Mouse (Mus musculus) left cerebral cortex, postnatal 4 days (tissue): ENCODE measurements at regions not wholly inside any gene's neighbourhood (a gene's known extent, or its start where the extent isn't known, plus 50 kb on each side); places are given as distances from the start of the nearest gene placed in this dataset.

Source experiments
- DNase-seq: peaks from one replicate; pipeline ENCODE4 v3.0.0-alpha.2; 2022
- intact Hi-C: fragments of 180-260 bp; cut with DNase I; formaldehyde crosslinking; loops from one replicate; pipeline ENCODE4 v1.15.1; 2025

DNA sequence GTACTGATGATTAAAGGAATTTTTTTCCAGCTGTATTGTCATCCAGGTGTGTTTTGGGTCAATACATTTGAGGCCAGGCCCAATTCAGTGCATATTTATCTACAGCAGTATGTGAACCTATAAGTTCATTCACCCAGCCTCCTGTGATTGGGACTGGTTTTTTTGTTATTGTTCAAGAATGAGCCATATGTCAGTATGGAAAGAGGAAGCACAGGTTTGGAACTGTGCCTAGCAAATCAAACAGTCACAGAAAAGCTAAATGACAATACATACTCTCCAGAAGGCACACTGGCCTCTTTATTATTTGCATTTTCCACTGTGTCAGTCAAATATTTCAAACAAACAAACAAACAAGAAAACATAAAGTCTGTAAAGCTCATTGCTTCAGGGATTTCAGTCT is 134.7 kb downstream of the Rnd3 start:
- DNase-seq = no peak
- intact Hi-C loops = no loop called here

DNA sequence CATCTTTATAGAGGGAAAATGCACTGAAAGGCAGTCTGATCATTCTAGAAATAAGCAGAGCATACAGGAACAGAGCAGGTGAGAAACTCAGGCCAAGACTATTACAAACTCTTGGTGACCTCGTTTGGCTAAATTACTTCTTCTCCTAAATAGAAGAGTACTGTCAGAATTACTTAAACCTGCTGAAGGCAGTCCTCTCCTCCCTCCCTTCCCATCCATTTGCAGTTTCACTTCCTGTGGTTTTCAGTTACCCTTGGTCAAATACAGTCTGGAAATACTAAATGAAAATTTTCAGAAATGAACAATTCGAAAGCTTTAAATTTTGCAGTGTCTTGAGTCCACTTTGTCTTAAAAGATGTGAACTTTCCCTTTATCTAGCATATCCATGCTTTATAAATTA is 135.8 kb downstream of the Rnd3 start:
- no peak for DNase-seq
- intact Hi-C loops = no loop called here

DNA sequence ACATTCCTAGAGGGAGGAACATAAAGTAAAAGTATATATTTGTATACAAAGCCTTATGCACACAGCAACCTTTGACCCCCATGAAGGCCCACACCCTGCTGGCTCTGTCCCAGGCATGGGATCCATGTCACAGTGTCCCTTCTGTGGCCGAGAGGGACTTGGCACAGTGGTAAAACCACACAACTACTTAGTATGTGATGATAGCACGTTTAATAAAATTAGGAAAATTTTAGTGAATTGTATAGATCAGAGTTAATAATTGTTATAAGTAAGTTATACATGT is 140.7 kb downstream of the Rnd3 start:
- DNase-seq = no peak
- intact Hi-C loops = loop anchor here (10.0 kb wide), 1 partner anchor 137 kb away; the partner anchor contains the start of gene Rnd3

DNA sequence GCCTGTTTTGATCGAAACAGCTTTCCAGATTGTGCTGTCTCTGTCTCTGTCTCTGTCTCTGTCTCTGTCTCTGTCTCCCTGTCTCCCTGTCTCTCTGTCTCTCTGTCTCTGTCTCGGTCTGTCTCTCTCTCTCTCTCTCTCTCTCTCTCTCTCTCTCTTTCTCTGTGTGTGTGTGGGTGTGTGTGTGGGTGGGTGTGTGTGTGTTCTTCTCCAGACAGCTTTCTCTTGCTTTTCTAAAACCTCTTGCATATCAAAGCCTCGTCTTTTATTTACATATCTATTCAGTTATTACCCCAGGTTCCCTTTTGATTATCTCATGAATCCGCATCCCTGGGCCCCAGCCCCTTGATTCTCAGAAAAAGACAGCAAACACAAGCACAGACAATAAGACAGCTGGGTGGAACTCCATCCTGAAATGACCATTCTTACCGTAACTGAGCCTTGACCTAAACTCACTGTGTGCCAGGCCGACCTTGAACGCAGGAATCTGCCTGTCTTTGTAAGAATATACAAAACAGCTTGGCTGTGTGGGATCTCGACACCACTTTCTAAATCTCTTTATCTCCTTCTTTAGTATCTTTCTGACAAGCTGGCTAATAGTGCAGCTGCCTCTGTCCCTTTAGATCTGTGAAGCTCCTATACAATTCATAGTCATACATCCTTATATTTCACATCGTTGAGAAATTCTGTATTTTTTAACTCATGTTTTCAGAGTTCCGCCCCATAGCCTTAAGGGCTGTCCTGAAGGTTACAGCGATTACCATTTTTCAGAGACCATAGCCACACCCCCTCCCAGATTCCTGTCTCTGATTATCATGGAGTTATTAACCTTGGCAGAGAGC is 141.3 kb downstream of the Rnd3 start:
- no peak for DNase-seq
- intact Hi-C loops = loop anchor here (10.0 kb wide), 1 partner anchor 137 kb away; the partner anchor contains the start of gene Rnd3

DNA sequence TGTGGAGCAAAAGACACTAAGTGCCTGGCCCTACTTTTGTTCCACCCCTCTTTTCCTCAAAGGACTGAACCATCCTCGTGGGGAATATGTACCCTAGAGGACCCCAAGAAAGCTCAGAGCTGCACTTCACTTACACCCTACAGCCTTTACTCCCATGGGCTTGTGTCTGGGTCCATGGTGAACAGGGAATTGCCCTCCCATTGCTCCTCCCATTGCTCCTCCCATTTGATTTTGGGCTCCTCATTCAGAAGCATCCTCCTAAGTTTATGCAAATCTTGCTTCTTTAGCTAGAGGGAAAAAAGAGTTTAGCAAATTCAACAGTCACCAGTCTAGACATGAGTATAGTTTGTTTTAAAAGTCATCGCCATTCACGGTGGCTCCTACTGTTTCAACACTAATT is 142.1 kb downstream of the Rnd3 start:
- intact Hi-C loops = loop anchor here (10.0 kb wide), 1 partner anchor 138 kb away; the partner anchor contains the start of gene Rnd3
- no peak for DNase-seq

DNA sequence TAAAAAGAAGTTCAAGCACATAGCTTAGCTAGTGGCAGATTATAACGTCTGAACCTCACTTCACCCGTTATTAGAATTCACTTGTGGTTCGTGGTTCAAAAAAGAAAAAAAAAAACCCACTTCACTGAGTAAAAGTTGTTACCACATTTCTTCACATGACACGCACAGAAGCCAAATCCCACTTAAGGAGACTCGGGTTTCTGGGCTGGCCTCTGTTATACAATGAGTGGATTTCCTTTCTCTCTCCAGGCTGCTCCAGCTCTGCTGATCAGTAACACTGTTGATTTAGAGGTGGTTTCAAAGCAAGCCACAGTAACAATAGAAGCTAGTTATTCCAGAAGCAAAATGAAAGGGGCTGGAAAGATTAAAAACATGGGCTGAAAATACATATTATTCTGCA is 147.4 kb downstream of the Rnd3 start:
- intact Hi-C loops = loop anchor here (10.0 kb wide), 1 partner anchor 143 kb away; the partner anchor contains the start of gene Rnd3
- DNase-seq = no peak

DNA sequence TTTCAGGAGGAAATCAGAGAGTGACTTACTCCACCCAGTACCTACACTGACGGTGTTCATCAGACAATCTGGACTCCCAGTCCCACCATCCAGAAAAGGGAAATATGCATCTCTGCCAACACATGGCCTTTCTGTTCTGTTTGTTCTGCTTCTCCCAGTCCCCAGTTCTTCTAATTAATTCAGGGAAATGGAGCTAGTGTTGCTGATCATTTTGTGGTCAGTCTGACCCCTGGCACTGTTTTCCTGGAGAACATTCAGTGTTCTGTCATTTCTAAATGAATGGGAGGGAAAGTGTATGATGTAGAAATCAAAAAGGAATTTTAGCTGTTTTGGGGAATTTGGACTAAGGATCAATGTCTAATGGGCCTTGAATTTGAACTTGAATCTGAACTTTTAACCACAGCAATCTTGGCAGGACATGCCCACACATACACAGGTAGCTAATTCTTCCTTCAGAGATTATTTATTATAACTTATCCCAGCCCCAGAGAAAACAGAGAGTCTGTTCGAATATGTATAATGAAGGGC is 165.0 kb downstream of the Rnd3 start:
- DNase-seq = no peak
- intact Hi-C loops = no loop called here

DNA sequence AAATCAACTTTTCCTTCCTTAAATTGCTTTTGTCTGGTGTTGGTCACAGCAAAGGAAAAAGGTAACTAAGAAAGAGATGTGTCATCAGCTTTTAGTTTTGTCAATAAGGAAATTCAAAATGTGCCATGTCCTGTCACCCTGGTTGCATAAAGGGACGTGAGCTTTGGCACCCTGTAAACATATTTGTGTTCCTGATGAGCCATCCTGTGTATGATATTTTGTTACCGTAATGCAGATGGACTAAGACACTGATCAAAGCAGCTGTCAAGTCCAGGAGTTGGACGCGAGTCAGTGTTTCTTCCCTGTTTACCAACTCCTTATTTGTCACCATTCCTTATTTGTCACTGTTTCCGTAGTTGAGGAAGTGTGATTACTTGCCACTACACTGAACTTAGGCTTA is 166.3 kb downstream of the Rnd3 start:
- DNase-seq = no peak
- intact Hi-C loops = no loop called here

DNA sequence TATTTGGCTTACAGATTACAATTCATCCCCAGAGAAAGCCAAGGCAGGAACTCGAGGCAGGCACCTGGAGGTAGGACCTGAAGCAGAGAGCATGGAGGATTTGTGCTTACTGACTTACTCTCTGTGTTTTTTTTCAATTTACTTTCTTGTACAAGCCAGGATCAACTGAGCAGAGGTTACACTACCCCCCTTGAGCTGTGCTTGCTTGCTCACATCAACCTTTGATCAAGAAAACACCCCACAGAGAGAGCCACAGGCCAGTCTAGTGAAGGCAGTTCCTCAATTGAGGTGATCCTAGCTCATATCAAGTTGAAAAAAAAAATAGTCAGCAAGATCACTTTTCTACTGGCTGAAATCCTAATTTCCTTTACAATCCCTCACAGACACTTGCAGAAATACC is 170.6 kb downstream of the Rnd3 start:
- intact Hi-C loops = no loop called here
- DNase-seq = no peak

DNA sequence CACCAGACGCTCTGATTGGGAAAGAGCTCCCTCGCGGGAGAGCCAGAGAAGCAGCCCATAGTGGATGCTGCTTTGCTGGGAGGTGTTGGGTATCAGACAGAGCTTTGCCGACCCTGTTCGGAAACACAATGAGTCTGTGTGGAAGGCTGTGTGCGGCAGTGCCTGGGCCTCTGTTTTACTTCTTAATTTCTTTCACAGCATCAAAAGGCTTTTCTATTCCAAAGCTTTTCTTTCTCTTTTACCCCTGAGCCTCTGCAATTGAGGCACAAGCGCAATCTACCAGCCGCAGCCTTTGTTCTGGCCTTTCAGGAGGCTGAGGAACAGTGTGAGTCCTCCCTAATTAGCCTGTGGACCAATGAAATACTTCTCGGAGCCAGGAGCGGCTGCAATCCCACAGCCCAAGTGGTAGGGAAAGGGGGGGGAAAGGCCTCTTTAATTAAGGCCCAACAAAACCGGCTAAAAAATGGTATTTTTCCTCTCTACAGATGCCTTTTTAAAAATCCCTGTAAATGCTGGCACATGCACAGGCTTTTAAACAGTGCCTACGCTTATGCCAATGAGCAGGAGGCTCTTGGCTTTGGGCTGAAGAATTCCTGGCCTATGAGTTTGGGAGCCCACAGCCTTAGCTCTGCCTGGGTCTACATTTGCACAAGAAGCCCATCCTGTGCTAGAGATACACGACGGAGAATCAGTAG is 177.6 kb downstream of the Rnd3 start:
- DNase-seq = peak; percentile 49
- intact Hi-C loops = no loop called here

DNA sequence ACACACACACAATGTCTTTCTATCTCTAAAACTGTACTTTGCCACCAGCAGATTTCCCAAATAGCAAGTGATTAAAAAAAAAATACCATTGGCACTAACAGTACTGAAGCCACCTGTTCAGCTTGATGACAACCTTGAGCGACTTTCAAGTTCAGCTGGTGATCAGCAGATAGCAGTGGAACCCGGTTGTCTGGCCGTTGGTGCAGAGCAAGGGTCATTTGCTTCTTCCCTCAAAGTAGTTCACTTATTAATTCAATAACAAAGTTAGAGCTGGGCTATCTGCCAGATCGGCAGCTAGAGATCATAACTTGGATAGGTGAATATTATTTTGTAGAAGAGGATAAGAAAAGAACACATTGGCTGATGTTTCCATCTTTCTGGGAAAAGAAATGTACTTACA is 180.5 kb downstream of the Rnd3 start:
- DNase-seq = no peak
- intact Hi-C loops = no loop called here

DNA sequence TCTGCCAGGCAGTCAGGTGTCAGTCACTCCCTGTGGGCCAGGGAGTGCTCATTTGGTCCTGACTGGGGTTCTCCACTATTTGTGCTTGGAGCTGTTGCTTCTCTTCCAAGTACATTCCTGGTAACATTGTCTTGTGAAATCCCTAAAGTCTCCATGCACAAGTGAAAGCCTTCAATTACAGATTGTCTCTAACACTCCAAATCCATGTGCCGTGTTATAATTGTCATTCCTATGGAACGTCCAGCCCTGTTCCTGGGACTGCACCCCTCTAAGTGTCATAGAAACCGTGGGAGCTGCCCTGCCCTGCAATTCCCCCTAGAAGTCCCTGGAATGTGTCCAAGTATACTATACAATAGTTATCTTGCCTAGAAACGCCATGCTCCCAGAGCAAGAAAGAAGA is 181.1 kb downstream of the Rnd3 start:
- no peak for DNase-seq
- intact Hi-C loops = no loop called here

DNA sequence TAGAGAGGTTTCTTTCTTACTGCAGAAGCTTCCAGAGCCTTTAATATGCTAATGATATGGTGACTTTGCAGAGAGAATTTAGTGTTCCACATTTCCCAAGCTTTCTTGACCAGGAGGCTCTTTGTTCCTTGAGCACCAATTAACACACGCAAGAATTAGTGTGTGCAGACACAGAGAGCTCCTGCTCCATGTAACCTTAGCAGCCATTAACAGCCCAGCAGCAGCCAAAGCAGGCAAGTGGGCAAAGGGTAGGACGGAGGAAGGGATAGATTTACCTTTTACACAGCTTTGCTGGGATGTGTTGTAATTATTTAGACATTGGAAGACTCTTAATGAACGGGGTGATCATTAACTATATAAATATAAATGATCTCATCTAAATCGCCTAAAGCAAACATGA is 181.8 kb downstream of the Rnd3 start:
- intact Hi-C loops = no loop called here
- DNase-seq = no peak

DNA sequence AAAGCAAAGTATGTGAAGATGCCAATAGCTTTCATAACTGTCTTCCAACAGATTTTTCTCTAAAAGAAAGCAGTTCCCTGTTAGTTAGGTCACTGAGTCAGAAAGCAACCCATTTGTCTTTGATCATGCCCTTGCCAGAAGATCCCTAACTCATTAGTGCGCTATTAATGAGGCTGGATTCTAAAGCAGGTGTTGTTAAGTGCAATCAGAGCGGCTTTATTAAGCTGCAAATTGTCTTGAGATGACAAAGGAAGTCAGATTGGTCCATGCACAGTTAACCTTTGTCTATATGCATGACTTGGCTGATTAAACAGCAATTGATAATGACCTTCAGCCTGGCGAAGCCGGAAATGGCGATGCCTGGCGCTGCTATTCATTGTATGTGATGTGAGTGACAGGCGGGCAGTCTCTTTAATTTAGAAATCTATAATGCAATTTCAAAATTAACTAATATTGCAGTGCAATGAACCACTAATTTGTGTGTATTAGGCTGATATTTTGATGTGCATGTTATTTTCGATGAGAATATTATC is 183.4 kb downstream of the Rnd3 start:
- DNase-seq = no peak
- intact Hi-C loops = no loop called here

DNA sequence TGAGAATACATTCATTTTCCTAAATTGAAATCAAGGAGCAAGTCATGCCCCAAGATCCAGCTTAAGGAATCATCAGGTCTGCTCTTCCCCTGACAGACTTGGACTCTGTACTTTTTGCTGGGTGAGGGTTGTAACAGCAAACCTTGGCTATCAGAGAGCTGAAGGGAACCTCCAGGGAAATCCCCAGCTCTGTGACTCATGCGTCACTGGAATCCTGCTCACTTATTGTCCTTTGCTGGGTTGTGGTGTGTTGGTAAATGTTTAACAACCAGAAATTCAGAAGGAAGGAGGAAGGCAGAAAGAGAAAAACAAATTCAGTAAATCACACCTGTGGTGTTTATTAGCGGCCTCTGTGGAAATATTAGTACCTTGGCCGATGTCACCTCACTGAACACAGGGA is 184.8 kb downstream of the Rnd3 start:
- DNase-seq = no peak
- intact Hi-C loops = no loop called here

DNA sequence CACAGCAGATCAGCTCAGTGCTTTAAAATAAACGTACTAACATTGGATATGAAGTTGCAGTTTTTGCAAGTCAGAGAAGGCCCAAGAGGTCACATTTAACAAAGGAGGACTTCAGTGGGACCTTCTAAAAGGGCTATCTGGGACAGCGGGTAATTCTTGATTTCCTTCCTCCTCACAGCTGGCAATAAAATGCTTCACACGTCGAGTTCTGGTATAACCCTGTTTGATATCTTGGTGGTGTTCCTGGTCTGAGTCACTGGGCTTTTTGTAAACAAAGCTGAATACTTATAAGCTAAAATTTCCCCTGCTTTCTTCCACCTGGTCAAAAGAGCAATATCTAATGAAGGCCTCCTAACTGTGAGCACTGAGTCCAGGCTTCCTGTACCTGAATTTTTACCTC is 187.9 kb downstream of the Rnd3 start:
- intact Hi-C loops = no loop called here

DNA sequence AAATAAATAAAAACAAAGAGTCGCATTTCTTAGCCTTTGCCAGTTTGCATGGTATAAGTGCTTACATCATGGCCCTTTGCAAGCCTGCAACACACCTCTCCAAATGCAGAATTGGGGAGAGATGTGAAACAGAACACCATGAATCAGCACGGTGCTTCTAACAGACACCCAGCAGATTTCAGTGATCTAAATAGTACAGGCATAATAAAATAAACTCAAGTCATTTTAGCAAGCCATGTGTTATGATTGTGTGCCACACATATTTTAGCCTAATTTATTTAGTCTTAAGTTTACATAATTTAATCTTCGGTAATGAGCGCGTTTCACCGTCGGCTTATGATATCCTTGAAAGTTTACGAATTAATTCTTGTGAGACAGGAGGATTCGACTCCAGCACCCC is 189.6 kb downstream of the Rnd3 start:
- DNase-seq = no peak
- intact Hi-C loops = no loop called here

More for the DNA sequence above, 187.9 kb downstream of the Rnd3 start:
- no peak for DNase-seq

DNA sequence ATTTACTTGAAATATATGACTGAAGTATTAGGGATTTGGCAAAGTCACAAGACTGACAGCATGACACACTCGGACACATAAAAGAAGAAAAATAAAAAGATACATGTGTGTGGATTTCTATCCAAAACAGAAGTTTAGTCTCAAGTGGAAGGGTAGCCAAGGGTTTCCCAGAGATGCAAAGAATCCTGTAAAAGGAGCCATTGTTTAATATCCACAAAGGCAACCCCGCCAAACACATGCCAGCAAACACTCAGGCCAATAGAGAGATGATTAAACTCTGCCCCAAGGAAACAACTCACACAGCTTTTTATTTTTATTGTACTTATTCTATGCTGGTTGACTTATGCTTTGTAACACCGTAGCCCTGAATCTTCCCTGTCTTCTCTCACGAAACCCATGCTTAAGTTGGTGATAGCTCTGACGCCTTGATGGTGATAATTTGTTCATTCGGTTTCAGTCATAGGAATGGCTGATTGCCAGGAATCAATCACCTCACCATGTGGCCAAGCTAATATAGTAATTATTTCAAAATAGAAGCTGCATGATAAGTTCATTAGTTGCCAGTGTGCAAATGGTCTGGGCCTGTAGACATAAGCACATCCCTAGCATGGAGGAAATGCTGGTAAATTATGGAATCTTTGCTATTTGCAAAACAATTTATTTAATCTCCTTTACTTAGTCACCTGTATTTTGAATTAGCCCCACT is 194.4 kb downstream of the Rnd3 start:
- DNase-seq = no peak
- intact Hi-C loops = no loop called here

DNA sequence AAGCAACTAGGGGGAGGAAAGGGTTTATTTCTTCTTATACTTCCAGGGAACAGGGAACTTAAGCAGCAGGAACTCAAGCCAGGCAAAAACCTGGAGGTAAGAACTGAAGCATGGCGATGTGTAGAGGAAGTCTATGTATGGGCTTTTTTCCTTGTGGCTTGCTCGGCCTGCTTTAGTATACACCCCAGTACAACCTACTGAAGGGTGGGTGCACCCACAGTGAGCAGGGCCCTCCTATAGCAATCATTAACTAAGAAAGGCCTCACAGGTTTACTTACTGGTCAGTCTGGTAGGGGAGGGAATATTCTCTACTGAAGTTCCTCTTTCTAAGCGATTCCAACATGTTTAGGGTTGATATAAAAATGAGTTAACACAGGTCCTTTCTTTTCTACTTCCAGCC is 197.9 kb downstream of the Rnd3 start:
- DNase-seq = no peak
- intact Hi-C loops = no loop called here

DNA sequence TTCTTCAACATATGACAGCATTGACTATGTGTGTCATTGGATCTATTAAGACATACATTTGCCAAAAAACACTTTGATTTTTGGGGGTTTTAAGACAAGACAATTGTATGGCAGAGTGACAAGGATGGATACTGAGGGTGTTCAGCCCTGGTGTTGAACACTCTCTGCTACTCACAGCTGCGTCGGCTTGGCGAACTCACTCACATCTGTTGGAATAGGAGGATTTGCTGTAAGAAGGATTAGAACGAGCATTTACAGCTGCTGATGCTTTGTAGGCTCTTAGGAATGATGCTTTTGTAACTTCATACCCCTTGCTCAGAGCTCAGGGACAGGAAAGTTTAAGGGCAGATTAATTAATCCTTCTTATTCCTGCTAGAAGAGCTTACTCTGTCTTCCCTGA is 199.2 kb downstream of the Rnd3 start:
- DNase-seq = no peak
- intact Hi-C loops = no loop called here

DNA sequence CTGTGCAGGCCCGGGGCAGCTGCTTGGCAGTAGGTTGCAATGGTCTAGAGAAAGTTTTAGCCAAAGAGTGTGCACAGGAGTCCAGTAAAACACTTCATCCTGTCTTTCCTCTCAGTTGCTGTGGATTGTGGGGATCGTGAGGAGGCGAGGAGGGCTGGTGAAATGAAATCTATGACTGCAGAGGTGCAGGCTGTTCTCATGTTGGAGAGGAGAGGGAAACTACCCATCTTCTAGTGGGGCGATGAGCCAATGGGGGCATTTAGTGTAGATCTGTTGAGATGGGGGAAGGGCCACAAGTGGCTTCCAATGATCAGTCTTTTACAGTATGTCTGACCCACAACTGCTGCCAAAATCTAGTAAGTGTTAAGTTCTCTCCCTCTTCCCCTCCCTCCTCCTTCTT is 203.4 kb downstream of the Rnd3 start:
- intact Hi-C loops = no loop called here
- DNase-seq = no peak
